Mouse (Mus musculus): Measurements from ENCODE around the gene Cdh22. TPM values are rescaled to one million over a fixed set of nuclear protein-coding genes. Genes with fewer than 3 reads are reported as not detected.

Gene Cdh22
- 0.40 and 0.50 TPM in 2 replicates for polyA plus RNA-seq (2015; fragmentation: Nextera tagmentation; extraction: Ambion mirVana)

DNA sequence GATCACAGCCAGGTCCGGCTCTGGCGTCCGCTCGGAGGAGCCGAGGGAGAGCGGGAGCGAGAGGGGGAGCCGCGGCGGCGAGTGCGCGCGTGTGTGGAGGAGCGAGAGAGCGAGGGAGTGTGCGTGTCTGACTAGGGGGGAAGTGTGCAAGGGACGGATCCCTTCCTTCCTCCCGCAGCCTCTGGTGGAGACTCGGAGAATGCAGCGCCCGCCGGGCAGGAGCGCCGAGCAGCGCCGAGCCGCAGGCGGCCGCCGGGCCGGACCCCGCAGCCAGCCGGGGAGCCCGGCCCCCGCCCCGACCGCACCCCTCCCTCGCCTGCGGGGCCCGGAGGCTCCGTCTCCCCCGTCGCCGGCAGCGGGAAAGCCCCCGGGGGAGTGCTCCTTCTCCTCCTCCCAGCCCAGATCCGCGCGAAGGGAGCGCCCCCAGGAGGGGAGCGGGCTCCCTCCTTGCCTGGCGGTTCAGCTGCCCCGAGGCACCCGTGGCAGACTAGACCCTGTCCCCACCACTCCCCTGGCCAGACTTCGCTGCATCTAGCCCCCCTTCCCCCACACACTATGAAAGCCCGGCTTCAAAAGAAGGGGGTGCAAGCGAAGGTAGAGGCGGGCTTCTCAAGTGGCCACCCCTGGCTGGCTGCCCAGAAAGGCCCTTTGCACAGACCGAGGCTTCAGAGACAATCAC is at the start of gene Cdh22:
Cdh22 (minus strand) TSS at position 241 of the 679 bp plus-strand sequence.
- H3K27me3 ChIP-seq (replicated peaks; ENCODE audit: control insufficient read depth, insufficient read depth, low read length): peaks cover 82% of the 10 kb centered on the region
- 0% methylated on average over 37 of the region's 60 CpGs for WGBS
- peak within 1 kb of the TSS; percentile 61 for H3K4me3 ChIP-seq (ENCODE audit: low read length)
- no peaks in the 10 kb centered on the region for H3K36me3 ChIP-seq (ENCODE audit: control insufficient read depth, insufficient read depth, low read length)
- no peak within 1 kb of the TSS for H3K27ac ChIP-seq (ENCODE audit: low read length)
- H3K4me1 ChIP-seq (ENCODE audit: control insufficient read depth, insufficient read depth, low read length): peaks cover 16% of the 10 kb centered on the region
- ATAC-seq: peak; percentile 78
- peak within 1 kb of the TSS; percentile 65 for H3K9ac ChIP-seq (ENCODE audit: low read depth, low read length)
- peak within 1 kb of the TSS; percentile 93 for H3K4me2 ChIP-seq (ENCODE audit: low read depth, low read length)
- H3K9me3 ChIP-seq (ENCODE audit: control insufficient read depth, low read length): no peaks in the 10 kb centered on the region

- Histone ChIP-seq H3K4me1 (ENCODE audit: control insufficient read depth, insufficient read depth, low read length) (peaks cover 33% of the 10 kb centered on the region), H3K36me3 (ENCODE audit: control insufficient read depth, insufficient read depth, low read length) (peaks cover 10% of the 10 kb centered on the region), H3K9me3 (ENCODE audit: control insufficient read depth, low read length) (no peaks in the 10 kb centered on the region), H3K4me2 (ENCODE audit: low read depth, low read length) (0 out of 2 replicates have a peak overlapping the region, but pooled peaks have one; percentile 22), H3K4me3 (ENCODE audit: low read length) (no peak overlapping the region), H3K27me3 (replicated peaks; ENCODE audit: control insufficient read depth, insufficient read depth, low read length) (no peaks in the 10 kb centered on the region), H3K9ac (ENCODE audit: low read depth, low read length) (peak overlapping the region; percentile 15; the same call in 1 of the 2 replicates), H3K27ac (ENCODE audit: low read length) (peak overlapping the region; percentile 75)
- ATAC-seq: peak; percentile 50
- 78% methylated on average over 7 of the region's 7 CpGs for WGBS
Observed at GRCm38 (mm10) chr2:165284377-165284776, 49.7 kb upstream of the Cdh22 start.

DNA sequence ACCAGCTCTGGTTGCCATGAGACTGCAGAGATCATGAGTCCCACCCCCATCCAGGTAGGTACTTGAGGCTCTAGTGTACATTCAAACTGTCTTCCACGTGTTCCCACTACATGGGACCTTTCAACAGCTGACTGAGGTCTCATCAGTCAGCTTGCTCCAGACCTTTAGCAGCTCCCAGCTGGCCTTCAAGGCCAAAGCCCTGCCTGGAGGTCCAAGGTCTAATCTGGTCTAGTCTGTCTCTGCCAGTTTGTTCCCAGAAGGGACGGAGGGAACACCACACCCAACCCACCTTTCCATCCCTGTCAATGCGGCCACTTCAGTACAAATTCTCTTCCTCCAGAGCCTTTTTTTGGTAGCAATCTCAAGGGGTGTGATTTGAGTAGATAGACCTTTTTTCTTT is 49.0 kb upstream of the Cdh22 start:
- Histone ChIP-seq H3K4me1 (ENCODE audit: control insufficient read depth, insufficient read depth, low read length) (peaks cover 33% of the 10 kb centered on the region), H3K4me3 (ENCODE audit: low read length) (no peak overlapping the region), H3K36me3 (ENCODE audit: control insufficient read depth, insufficient read depth, low read length) (peaks cover 10% of the 10 kb centered on the region), H3K9me3 (ENCODE audit: control insufficient read depth, low read length) (no peaks in the 10 kb centered on the region), H3K27ac (ENCODE audit: low read length) (peak overlapping the region; percentile 74), H3K27me3 (replicated peaks; ENCODE audit: control insufficient read depth, insufficient read depth, low read length) (no peaks in the 10 kb centered on the region), H3K9ac (ENCODE audit: low read depth, low read length) (peak overlapping the region; percentile 15; the same call in 1 of the 2 replicates), H3K4me2 (ENCODE audit: low read depth, low read length) (0 out of 2 replicates have a peak overlapping the region, but pooled peaks have one; percentile 16)
- 0 out of 2 replicates have a peak, but pooled peaks have one; percentile 7 for ATAC-seq
- 82% methylated on average over 3 of the region's 3 CpGs for WGBS

DNA sequence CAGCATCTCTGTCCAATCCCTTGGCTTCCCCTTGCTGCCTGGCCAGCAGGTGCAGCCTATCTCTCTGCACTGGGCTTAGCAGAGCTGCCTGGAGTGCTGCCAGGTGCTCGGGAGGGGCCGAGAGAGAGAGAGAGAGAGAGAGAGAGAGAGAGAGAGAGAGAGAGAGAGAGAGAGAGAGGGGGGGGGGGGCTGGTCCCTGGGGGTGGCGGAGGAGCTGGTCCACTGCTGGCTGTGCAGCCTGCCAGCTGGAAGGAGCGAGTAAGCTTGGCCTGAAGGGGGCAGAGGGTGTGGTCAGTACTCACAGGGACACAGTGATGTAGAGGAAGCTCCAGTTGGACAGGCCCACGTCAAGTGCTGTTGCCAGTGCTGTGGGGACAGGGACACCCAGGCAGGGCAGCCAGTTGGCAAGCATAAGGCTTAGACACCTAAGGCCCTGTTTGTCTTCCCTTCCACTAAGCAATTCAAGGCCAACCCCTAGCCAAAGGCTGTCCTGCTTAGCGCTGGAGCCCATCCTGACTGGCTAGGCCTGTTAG is 47.2 kb upstream of the Cdh22 start:
- ATAC-seq: no peak; the same call in 1 of the 2 replicates
- H3K27me3 ChIP-seq (replicated peaks; ENCODE audit: control insufficient read depth, insufficient read depth, low read length): no peaks in the 10 kb centered on the region
- no peak overlapping the region for H3K9ac ChIP-seq (ENCODE audit: low read depth, low read length)
- H3K9me3 ChIP-seq (ENCODE audit: control insufficient read depth, low read length): no peaks in the 10 kb centered on the region
- H3K27ac ChIP-seq (ENCODE audit: low read length): peak overlapping the region; percentile 28; the same call in 1 of the 2 replicates
- no peak overlapping the region for H3K4me2 ChIP-seq (ENCODE audit: low read depth, low read length)
- H3K4me1 ChIP-seq (ENCODE audit: control insufficient read depth, insufficient read depth, low read length): peaks cover 23% of the 10 kb centered on the region
- no peak overlapping the region for H3K4me3 ChIP-seq (ENCODE audit: low read length)
- peaks cover 13% of the 10 kb centered on the region for H3K36me3 ChIP-seq (ENCODE audit: control insufficient read depth, insufficient read depth, low read length)
- WGBS: 34% methylated on average over 6 of the region's 6 CpGs

DNA sequence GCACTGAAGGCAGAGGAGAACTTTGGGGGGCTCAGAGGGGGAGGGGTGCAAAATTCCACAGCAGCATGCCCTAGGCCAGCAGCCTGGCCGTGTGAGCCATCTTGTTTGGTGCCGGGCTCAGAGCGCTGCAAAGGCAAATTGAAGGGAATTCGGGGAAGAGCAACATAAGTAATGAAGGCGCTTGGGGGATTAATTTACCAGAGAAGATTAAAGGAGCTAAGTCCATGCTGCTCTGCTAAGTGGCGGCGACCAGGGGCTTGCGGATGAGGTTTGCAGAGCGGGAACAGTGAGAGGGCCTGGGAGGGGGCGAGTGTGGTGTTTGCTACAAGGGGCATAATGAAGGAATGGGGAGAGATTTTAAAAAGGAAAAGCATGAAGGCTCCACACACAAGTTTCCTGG is 44.7 kb upstream of the Cdh22 start:
- 65% methylated on average over 10 of the region's 10 CpGs for WGBS
- Histone ChIP-seq H3K4me3 (ENCODE audit: low read length) (no peak overlapping the region), H3K9me3 (ENCODE audit: control insufficient read depth, low read length) (no peaks in the 10 kb centered on the region), H3K4me1 (ENCODE audit: control insufficient read depth, insufficient read depth, low read length) (peaks cover 18% of the 10 kb centered on the region), H3K36me3 (ENCODE audit: control insufficient read depth, insufficient read depth, low read length) (peaks cover 15% of the 10 kb centered on the region), H3K9ac (ENCODE audit: low read depth, low read length) (no peak overlapping the region), H3K27ac (ENCODE audit: low read length) (no peak overlapping the region), H3K27me3 (replicated peaks; ENCODE audit: control insufficient read depth, insufficient read depth, low read length) (no peaks in the 10 kb centered on the region), H3K4me2 (ENCODE audit: low read depth, low read length) (no peak overlapping the region)
- ATAC-seq: no peak

- H3K27ac ChIP-seq (ENCODE audit: low read length): no peak overlapping the region
- no peaks in the 10 kb centered on the region for H3K9me3 ChIP-seq (ENCODE audit: control insufficient read depth, low read length)
- WGBS: 87% methylated on average over 5 of the region's 5 CpGs
- no peak overlapping the region for H3K4me2 ChIP-seq (ENCODE audit: low read depth, low read length)
- peaks cover 12% of the 10 kb centered on the region; the same call in 1 of the 2 replicates for H3K36me3 ChIP-seq (ENCODE audit: control insufficient read depth, insufficient read depth, low read length)
- no peaks in the 10 kb centered on the region for H3K27me3 ChIP-seq (replicated peaks; ENCODE audit: control insufficient read depth, insufficient read depth, low read length)
- no peak overlapping the region for H3K4me3 ChIP-seq (ENCODE audit: low read length)
- H3K4me1 ChIP-seq (ENCODE audit: control insufficient read depth, insufficient read depth, low read length): peaks cover 10% of the 10 kb centered on the region
- ATAC-seq: no peak
- H3K9ac ChIP-seq (ENCODE audit: low read depth, low read length): no peak overlapping the region
Observed at GRCm38 (mm10) chr2:165277188-165277740, 42.6 kb upstream of the Cdh22 start.

- peaks cover 10% of the 10 kb centered on the region; the same call in 1 of the 2 replicates for H3K36me3 ChIP-seq (ENCODE audit: control insufficient read depth, insufficient read depth, low read length)
- no peaks in the 10 kb centered on the region for H3K9me3 ChIP-seq (ENCODE audit: control insufficient read depth, low read length)
- 27% methylated on average over 8 of the region's 8 CpGs for WGBS
- peaks cover 5% of the 10 kb centered on the region; the same call in 1 of the 2 replicates for H3K4me1 ChIP-seq (ENCODE audit: control insufficient read depth, insufficient read depth, low read length)
- H3K9ac ChIP-seq (ENCODE audit: low read depth, low read length): no peak overlapping the region
- no peak overlapping the region for H3K4me2 ChIP-seq (ENCODE audit: low read depth, low read length)
- peak; percentile 30 for ATAC-seq
- H3K27ac ChIP-seq (ENCODE audit: low read length): no peak overlapping the region
- no peaks in the 10 kb centered on the region for H3K27me3 ChIP-seq (replicated peaks; ENCODE audit: control insufficient read depth, insufficient read depth, low read length)
- no peak overlapping the region for H3K4me3 ChIP-seq (ENCODE audit: low read length)
Observed at GRCm38 (mm10) chr2:165275824-165276223, 41.2 kb upstream of the Cdh22 start.

DNA sequence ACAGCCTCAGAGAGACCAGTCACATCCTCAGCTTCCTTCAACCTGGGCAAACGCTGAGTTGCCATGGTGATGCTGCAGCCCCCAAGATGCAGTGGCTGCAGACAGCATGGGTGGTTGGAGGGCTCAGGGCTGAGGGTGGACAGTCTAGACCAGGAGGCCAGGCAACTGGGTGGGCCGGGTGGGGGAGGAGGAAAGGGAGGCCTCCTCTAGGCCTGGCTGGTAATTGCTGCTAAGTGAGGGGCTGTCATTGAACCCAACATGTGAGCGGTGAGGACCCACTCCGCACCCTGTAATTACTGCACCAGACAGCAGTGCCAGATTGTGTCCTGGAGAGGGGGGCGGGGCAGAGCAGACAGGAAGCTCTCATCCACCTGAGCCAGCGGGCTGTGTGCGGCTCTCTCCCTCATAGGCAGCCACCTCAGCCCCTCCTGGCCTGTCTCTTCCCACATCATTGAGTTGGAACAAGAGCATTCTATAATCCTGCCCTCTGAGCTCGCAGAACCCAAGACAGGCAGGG is 40.5 kb upstream of the Cdh22 start:
- Histone ChIP-seq H3K4me2 (ENCODE audit: low read depth, low read length) (no peak overlapping the region), H3K4me3 (ENCODE audit: low read length) (no peak overlapping the region), H3K4me1 (ENCODE audit: control insufficient read depth, insufficient read depth, low read length) (peaks cover 5% of the 10 kb centered on the region; the same call in 1 of the 2 replicates), H3K36me3 (ENCODE audit: control insufficient read depth, insufficient read depth, low read length) (peaks cover 5% of the 10 kb centered on the region; the same call in 1 of the 2 replicates), H3K27ac (ENCODE audit: low read length) (no peak overlapping the region), H3K27me3 (replicated peaks; ENCODE audit: control insufficient read depth, insufficient read depth, low read length) (no peaks in the 10 kb centered on the region), H3K9me3 (ENCODE audit: control insufficient read depth, low read length) (no peaks in the 10 kb centered on the region), H3K9ac (ENCODE audit: low read depth, low read length) (no peak overlapping the region)
- WGBS: 43% methylated on average over 8 of the region's 8 CpGs
- peak; percentile 47 for ATAC-seq

DNA sequence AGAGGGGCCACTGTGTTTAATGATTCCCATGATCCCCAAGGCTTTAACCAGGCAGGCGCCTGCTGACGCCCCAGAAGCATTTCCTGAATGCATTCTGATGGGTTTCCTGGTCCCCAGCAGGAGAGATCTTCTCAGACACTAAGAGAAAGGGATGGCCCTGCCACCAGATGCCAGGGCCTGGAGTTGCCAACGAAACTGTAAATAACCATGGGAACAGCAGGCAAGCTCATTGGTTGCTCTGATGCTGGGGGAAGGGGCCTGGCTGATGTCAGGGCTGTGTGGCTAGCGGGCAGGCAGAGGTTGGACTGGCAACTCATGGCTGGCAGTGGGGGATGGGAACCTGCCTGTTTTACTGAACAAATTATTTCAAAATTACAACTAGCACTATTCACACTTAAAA is 38.9 kb upstream of the Cdh22 start:
- no peaks in the 10 kb centered on the region for H3K27me3 ChIP-seq (replicated peaks; ENCODE audit: control insufficient read depth, insufficient read depth, low read length)
- H3K4me3 ChIP-seq (ENCODE audit: low read length): no peak overlapping the region
- no peak for ATAC-seq
- H3K9me3 ChIP-seq (ENCODE audit: control insufficient read depth, low read length): no peaks in the 10 kb centered on the region
- H3K4me2 ChIP-seq (ENCODE audit: low read depth, low read length): no peak overlapping the region
- WGBS: 42% methylated on average over 4 of the region's 4 CpGs
- peaks cover 5% of the 10 kb centered on the region; the same call in 1 of the 2 replicates for H3K36me3 ChIP-seq (ENCODE audit: control insufficient read depth, insufficient read depth, low read length)
- no peak overlapping the region for H3K9ac ChIP-seq (ENCODE audit: low read depth, low read length)
- no peak overlapping the region for H3K27ac ChIP-seq (ENCODE audit: low read length)
- H3K4me1 ChIP-seq (ENCODE audit: control insufficient read depth, insufficient read depth, low read length): peaks cover 5% of the 10 kb centered on the region; the same call in 1 of the 2 replicates

All from intestine, embryonic 16.5 days (tissue).